Mouse (Mus musculus): ENCODE results near the gene Ifna5. TPM values are rescaled to one million over a fixed set of nuclear protein-coding genes. Genes with fewer than 3 reads are reported as not detected.
"Not testable (repeated sequence)": the region's sequence is repeated elsewhere in the genome, so short reads cannot be mapped to it uniquely, and the experiment has no call there.

Gene Ifna5
- polyA plus RNA-seq, 1 experiment = not detected

DNA sequence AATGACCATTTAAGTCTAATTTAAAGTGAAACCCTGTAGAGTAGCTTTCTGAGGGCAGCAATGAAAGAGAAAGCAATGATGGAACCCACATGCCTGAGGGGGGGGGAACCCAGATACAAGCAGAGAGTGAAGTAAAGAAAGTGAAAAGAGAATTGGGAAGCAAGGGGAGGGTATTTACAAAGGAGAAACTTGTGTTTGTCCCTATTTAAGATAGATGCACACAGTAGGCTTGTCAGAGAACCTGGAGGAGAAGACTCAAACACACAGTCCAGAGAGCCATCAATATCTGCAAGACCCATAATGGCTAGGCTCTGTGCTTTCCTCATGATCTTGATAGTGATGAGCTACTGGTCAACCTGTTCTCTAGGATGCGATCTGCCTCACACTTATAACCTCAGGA, 15.7 kb upstream of the Ifna5 start, which contains the start of gene Ifna11:
Gene Ifna11 (plus strand): TSS at position 301 of the 400 bp plus-strand sequence.
- WGBS = 89% methylated on average over 1 of the region's 1 CpGs
- TF ChIP-seq CTCF (IDR thresholded peaks at IDR 0.05; ENCODE audit: insufficient read depth, low read depth, low read length) (no peak), POLR2A (IDR thresholded peaks at IDR 0.05; ENCODE audit: insufficient read depth, low read depth, low read length) (no peak)
- H3K4me1 ChIP-seq (ENCODE audit: control insufficient read depth, insufficient read depth, low read length) = no peaks in the 10 kb centered on the region
- no peak within 1 kb of the TSS for H3K27ac ChIP-seq (ENCODE audit: insufficient read depth, low read depth, low read length)
- H3K4me3 ChIP-seq (ENCODE audit: insufficient read depth, low read depth, low read length) = no peak within 1 kb of the TSS

DNA sequence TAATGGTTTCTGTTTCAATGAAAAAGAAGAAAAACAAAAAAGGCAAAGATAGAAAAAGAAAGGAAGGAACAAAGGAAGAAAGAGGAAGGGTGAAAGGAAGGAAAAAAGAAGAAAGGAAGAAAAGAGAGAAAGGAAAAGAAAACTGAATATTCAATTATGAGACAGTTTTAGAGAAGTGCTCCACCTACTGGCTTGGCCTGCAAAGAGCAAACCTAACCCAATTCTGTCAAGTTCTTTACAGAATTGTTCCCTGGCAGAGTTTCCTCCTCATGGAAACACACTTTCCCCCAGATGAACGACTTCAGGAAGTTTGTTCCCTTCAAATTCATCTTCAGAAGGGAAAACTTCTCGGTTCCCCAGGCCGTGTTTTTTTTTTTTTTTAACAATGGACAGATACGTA, 12.3 kb upstream of the Ifna5 start:
- WGBS = 26% methylated on average over 4 of the region's 4 CpGs
- Histone ChIP-seq H3K4me3 (ENCODE audit: insufficient read depth, low read depth, low read length) (no peak overlapping the region), H3K27ac (ENCODE audit: insufficient read depth, low read depth, low read length) (no peak overlapping the region), H3K4me1 (ENCODE audit: control insufficient read depth, insufficient read depth, low read length) (no peaks in the 10 kb centered on the region)
- no peak for TF ChIP-seq CTCF (IDR thresholded peaks at IDR 0.05; ENCODE audit: insufficient read depth, low read depth, low read length)
- TF ChIP-seq POLR2A (IDR thresholded peaks at IDR 0.05; ENCODE audit: insufficient read depth, low read depth, low read length) = no peak

DNA sequence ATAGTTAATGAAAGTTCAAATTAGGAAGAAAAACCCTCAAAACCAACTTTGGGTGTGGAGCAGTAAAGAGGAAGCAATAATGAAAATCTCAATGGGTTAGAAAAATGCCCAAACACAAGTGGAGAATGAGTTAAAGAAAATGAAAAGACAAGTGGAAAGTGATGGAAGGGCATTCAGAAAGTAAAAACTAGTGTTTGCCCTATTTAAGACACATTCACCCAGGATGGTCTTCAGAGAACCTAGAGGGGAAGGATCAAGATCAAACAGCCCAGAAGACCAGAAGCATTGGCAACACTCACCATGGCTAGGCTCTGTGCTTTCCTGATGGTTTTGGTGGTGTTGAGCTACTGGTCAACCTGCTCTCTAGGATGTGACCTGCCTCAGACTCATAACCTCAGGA, 8.2 kb upstream of the Ifna5 start, which contains the start of gene Ifna6:
Gene Ifna6 (plus strand): TSS at position 301 of the 400 bp plus-strand sequence.
- H3K4me1 ChIP-seq (ENCODE audit: control insufficient read depth, insufficient read depth, low read length); H3K27ac ChIP-seq (ENCODE audit: insufficient read depth, low read depth, low read length): not testable (repeated sequence)

DNA sequence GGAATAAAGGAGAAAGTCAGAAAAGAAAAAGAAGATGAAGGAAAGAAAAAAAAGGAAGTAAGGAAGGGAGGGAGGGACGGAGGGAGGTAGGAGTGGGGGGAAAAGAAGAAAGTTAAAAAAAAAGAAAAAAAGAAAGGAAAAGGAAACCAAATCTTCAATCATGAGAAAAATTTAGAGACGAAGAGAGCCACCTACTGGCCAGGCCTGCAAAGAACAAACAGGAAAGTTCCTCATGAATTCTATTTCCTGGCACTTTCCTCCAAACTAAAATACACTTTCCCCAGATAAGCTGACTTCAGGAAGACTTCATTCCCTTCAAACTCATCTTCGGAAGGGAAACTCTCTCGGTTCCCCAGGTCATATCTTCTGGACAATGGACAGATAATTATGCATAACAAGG, 4.8 kb upstream of the Ifna5 start:
- 22% methylated on average over 4 of the region's 4 CpGs for WGBS
- TF ChIP-seq CTCF (IDR thresholded peaks at IDR 0.05; ENCODE audit: insufficient read depth, low read depth, low read length) = no peak
- H3K27ac ChIP-seq (ENCODE audit: insufficient read depth, low read depth, low read length) = no peak overlapping the region
- H3K4me1 ChIP-seq (ENCODE audit: control insufficient read depth, insufficient read depth, low read length) = no peaks in the 10 kb centered on the region
- no peak overlapping the region for H3K4me3 ChIP-seq (ENCODE audit: insufficient read depth, low read depth, low read length)

More for the DNA sequence above, 8.2 kb upstream of the Ifna5 start, which contains the start of gene Ifna6:
- not testable (repeated sequence) for H3K4me3 ChIP-seq (ENCODE audit: insufficient read depth, low read depth, low read length)

DNA sequence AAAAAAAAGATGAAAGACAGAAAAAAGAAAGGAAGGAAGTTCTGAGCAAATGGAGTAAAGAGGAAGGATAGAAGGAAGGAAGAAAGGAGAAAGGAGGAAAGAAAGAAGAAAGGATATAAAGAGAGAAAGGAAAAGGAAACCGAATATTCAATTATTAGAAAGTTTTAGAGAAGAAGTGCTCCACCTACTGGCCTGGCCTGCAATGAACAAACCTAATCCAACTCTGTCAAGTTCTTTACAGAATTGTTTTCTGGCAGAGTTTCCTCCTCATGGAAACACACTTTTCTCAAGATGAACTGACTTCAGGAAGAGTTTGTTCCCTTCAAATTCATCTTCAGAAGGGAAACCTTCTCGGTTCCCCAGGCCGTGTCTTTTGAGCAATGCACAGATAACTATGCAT, 3.5 kb downstream of the Ifna5 start:
- TF ChIP-seq POLR2A (IDR thresholded peaks at IDR 0.05; ENCODE audit: insufficient read depth, low read depth, low read length) (no peak), CTCF (IDR thresholded peaks at IDR 0.05; ENCODE audit: insufficient read depth, low read depth, low read length) (no peak)
- no peak overlapping the region for H3K27ac ChIP-seq (ENCODE audit: insufficient read depth, low read depth, low read length)
- H3K4me1 ChIP-seq (ENCODE audit: control insufficient read depth, insufficient read depth, low read length) = no peaks in the 10 kb centered on the region
- WGBS = 43% methylated on average over 3 of the region's 3 CpGs
- no peak overlapping the region for H3K4me3 ChIP-seq (ENCODE audit: insufficient read depth, low read depth, low read length)

DNA sequence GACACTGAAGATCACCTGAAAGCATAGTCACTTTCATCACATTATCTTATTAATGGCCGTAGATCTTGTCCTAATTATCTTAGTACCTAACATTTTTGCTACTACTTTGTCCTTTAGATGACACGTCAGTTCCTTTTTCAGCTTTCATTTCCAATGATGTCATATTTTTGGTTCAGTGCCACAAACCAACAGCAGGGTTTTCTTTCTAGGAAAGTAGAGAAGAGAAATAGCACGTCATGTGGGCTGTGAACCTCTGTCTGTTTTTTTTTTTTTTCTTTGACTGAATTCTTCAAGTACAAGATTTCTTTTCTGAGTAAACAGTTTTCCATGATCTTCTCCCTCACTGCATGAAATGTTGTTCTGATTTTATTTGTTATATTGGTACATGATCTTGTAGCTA, 4.7 kb downstream of the Ifna5 start:
- no peak for TF ChIP-seq POLR2A (IDR thresholded peaks at IDR 0.05; ENCODE audit: insufficient read depth, low read depth, low read length)
- TF ChIP-seq CTCF (IDR thresholded peaks at IDR 0.05; ENCODE audit: insufficient read depth, low read depth, low read length) = no peak
- Histone ChIP-seq H3K4me3 (ENCODE audit: insufficient read depth, low read depth, low read length) (no peak overlapping the region), H3K4me1 (ENCODE audit: control insufficient read depth, insufficient read depth, low read length) (no peaks in the 10 kb centered on the region), H3K27ac (ENCODE audit: insufficient read depth, low read depth, low read length) (no peak overlapping the region)
- WGBS = 71% methylated on average over 3 of the region's 3 CpGs

DNA sequence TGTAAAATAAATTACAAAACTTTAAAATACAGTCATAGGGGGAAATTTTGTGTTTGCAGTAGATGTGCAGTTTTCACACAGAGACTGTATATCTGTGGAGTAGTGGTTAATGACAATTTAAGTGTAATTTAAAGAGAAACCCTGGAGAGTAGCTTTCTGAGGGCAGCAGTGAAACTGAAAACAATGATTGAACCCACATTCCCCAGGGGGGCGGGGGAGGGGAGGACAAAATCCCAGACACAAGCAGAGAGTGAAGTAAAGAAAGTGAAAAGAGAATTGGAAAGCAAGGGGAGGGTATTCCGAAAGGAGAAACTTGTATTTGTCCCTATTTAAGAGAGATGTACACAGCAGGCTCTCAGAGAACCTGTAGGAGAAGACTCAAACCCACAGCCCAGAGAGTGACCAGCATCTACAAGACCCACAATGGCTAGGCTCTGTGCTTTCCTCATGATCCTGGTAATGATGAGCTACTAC, 6.2 kb downstream of the Ifna5 start, which contains the start of gene Ifna4:
Gene Ifna4 (plus strand): TSS at position 424 of the 474 bp plus-strand sequence.
- WGBS = 51% methylated on average over 2 of the region's 2 CpGs
- no peak for TF ChIP-seq CTCF (IDR thresholded peaks at IDR 0.05; ENCODE audit: insufficient read depth, low read depth, low read length)

DNA sequence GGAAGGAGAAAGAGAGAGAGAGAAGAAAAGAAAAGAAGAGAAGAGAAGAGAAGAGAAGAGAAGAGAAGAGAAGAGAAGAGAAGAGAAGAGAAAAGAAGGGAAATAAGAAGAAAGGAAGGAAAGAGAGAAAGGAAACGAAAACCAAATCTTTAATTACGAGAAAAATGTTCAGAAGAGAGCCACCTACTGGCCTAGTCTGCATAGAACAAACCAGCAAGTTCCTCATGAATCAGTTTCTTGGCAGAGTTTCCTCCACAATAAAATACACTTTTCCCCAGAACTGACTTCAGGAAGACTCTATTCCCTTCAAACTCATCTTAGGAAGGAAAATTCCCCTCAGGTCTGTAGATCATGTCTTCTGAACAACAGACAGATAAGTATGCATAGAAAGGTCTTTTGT, 10.0 kb downstream of the Ifna5 start:
- WGBS = 50% methylated on average over 2 of the region's 2 CpGs
- Histone ChIP-seq H3K4me3 (ENCODE audit: insufficient read depth, low read depth, low read length) (no peak overlapping the region), H3K4me1 (ENCODE audit: control insufficient read depth, insufficient read depth, low read length) (no peaks in the 10 kb centered on the region), H3K27ac (ENCODE audit: insufficient read depth, low read depth, low read length) (no peak overlapping the region)
- no peak for TF ChIP-seq POLR2A (IDR thresholded peaks at IDR 0.05; ENCODE audit: insufficient read depth, low read depth, low read length)
- no peak for TF ChIP-seq CTCF (IDR thresholded peaks at IDR 0.05; ENCODE audit: insufficient read depth, low read depth, low read length)

More for the DNA sequence above, 6.2 kb downstream of the Ifna5 start, which contains the start of gene Ifna4:
- H3K27ac ChIP-seq (ENCODE audit: insufficient read depth, low read depth, low read length) = no peak within 1 kb of the TSS
- H3K4me3 ChIP-seq (ENCODE audit: insufficient read depth, low read depth, low read length) = no peak within 1 kb of the TSS
- H3K4me1 ChIP-seq (ENCODE audit: control insufficient read depth, insufficient read depth, low read length) = no peaks in the 10 kb centered on the region

DNA sequence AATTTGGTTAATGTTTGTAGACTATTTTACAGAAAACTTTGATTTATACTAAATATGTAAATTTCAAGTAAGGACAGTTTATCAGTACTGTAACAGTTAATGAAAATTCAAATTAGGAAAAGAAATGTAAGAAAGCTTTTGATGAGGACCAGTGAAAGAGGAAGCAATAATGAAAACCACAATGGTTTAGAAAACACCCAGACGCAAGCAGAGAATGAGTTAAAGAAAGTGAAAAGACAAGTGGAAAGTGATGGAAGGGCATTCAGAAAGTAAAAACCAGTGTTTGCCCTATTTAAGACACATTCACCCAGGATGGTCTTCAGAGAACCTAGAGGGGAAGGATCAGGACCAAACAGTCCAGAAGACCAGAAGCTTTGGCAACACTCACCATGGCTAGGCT, 14.4 kb downstream of the Ifna5 start, which contains the start of gene Ifna1:
Gene Ifna1 (plus strand): TSS at position 390 of the 400 bp plus-strand sequence.
- WGBS = 40% methylated on average over 1 of the region's 1 CpGs
- no peaks in the 10 kb centered on the region for H3K4me1 ChIP-seq (ENCODE audit: control insufficient read depth, insufficient read depth, low read length)
- no peak within 1 kb of the TSS for H3K4me3 ChIP-seq (ENCODE audit: insufficient read depth, low read depth, low read length)
- no peak within 1 kb of the TSS for H3K27ac ChIP-seq (ENCODE audit: insufficient read depth, low read depth, low read length)
- TF ChIP-seq POLR2A (IDR thresholded peaks at IDR 0.05; ENCODE audit: insufficient read depth, low read depth, low read length) (no peak), CTCF (IDR thresholded peaks at IDR 0.05; ENCODE audit: insufficient read depth, low read depth, low read length) (no peak)
